Mouse (Mus musculus) MEL (cell line): ENCODE measurements around the gene Pakap. TPM values are rescaled to one million over a fixed set of nuclear protein-coding genes. Genes with fewer than 3 reads are reported as not detected.
A peak's percentile ranks its signal among the peaks of the same experiment; 100 is the strongest.

Experiments used
- DNase-seq: peaks from one replicate; pipeline ENCODE4 v3.0.0; 2011; ENCODE audit warnings: low read depth, low spot score
- H3K27ac ChIP-seq: 2 replicates; pipeline ENCODE4 v1.5.1; 2012; ENCODE audit warnings: low read depth, mild to moderate bottlenecking, control low read depth, low read length, moderate library complexity; ENCODE audit not compliant: control insufficient read depth
- H3K27me3 ChIP-seq, 2 experiments: fragments of 150-350 bp in 1 of 2; sonication (generic) in 1 of 2; 2 replicates each; pipeline ENCODE4 v1.6.1; 2012; ENCODE audit warnings: low read length in 2 of 2, mild to moderate bottlenecking in 2 of 2, improper control_type of control experiment in 1 of 2, moderate library complexity in 1 of 2; ENCODE audit not compliant: insufficient read depth in 2 of 2, control insufficient read depth in 1 of 2
- H3K36me3 ChIP-seq, 2 experiments: 2 replicates each; pipeline ENCODE4 v1.6.1; 2012 to 2014; ENCODE audit warnings: low read length in 2 of 2, improper control_type of control experiment in 1 of 2, inconsistent platforms in 1 of 2, mild to moderate bottlenecking in 1 of 2; ENCODE audit not compliant: insufficient read depth in 2 of 2, control insufficient read depth in 1 of 2
- H3K4me1 ChIP-seq, 2 experiments: fragments of 150-350 bp in 1 of 2; sonication (generic) in 1 of 2; 2 replicates each; pipeline ENCODE4 v1.6.1; 2012; ENCODE audit warnings: low read length in 2 of 2, improper control_type of control experiment in 1 of 2, mild to moderate bottlenecking in 1 of 2; ENCODE audit not compliant: insufficient read depth in 2 of 2, control insufficient read depth in 1 of 2
- H3K4me3 ChIP-seq, 2 experiments: fragments of 150-350 bp in 1 of 2; sonication (generic) in 1 of 2; 2 replicates each; pipeline ENCODE4 v1.5.1; 2012; ENCODE audit warnings: low read depth in 2 of 2, low read length in 2 of 2, mild to moderate bottlenecking in 2 of 2, moderate library complexity in 2 of 2, control low read depth in 1 of 2, improper control_type of control experiment in 1 of 2; ENCODE audit not compliant: control insufficient read depth in 1 of 2, insufficient read depth in 1 of 2
- H3K79me2 ChIP-seq: 2 replicates; pipeline ENCODE4 v1.6.1; 2012; ENCODE audit warnings: mild to moderate bottlenecking, low read length, moderate library complexity; ENCODE audit not compliant: control insufficient read depth, poor library complexity, insufficient read depth
- H3K9ac ChIP-seq: 2 replicates; pipeline ENCODE4 v1.6.1; 2012; ENCODE audit warnings: low read depth, mild to moderate bottlenecking, control low read depth, low read length, moderate library complexity; ENCODE audit not compliant: control insufficient read depth, poor library complexity, severe bottlenecking
- H3K9me3 ChIP-seq: fragments of 150-350 bp; sonication (generic); replicated peaks from 2 replicates; pipeline ENCODE4 v1.6.1; 2012; ENCODE audit warnings: mild to moderate bottlenecking, low read length, improper control_type of control experiment, moderate library complexity; ENCODE audit not compliant: insufficient read depth
- CTCF ChIP-seq, 3 experiments: IDR thresholded peaks in 2 of 3; conservative IDR thresholded peaks in 1 of 3; 2 replicates each; pipeline ENCODE4 v1.5.1; 2011 to 2012; ENCODE audit warnings: low read length in 3 of 3, low read depth in 2 of 3, mild to moderate bottlenecking in 2 of 3, improper control_type of control experiment in 1 of 3, inconsistent platforms in 1 of 3, mixed read lengths in 1 of 3, moderate library complexity in 1 of 3; ENCODE audit not compliant: control insufficient read depth in 1 of 3, insufficient read depth in 1 of 3, poor library complexity in 1 of 3, severe bottlenecking in 1 of 3
- ETS1 ChIP-seq: IDR thresholded peaks from 2 replicates; pipeline ENCODE4 v1.6.1; 2012; ENCODE audit warnings: low read depth, mild to moderate bottlenecking, inconsistent platforms, low read length, improper control_type of control experiment, moderate library complexity
- GABPA ChIP-seq: IDR thresholded peaks from 2 replicates; pipeline ENCODE4 v1.6.1; 2012; ENCODE audit warnings: low read depth, mild to moderate bottlenecking, inconsistent platforms, low read length, improper control_type of control experiment, moderate library complexity
- HCFC1 ChIP-seq: IDR thresholded peaks from 2 replicates; pipeline ENCODE4 v1.6.1; 2012; ENCODE audit warnings: low read depth, mild to moderate bottlenecking, inconsistent platforms, low read length, improper control_type of control experiment, moderate library complexity
- JUND ChIP-seq: IDR thresholded peaks from 2 replicates; pipeline ENCODE4 v1.6.1; 2011; ENCODE audit warnings: low read depth, mild to moderate bottlenecking, improper control_type of control experiment, low read length
- MAFK ChIP-seq: IDR thresholded peaks from 2 replicates; pipeline ENCODE4 v1.6.1; 2011; ENCODE audit warnings: low read depth, mild to moderate bottlenecking, low read length, improper control_type of control experiment, borderline replicate concordance
- MAX ChIP-seq: IDR thresholded peaks from 2 replicates; pipeline ENCODE4 v1.6.1; 2011; ENCODE audit warnings: low read length, improper control_type of control experiment
- MEF2A ChIP-seq: IDR thresholded peaks from 2 replicates; pipeline ENCODE4 v1.6.1; 2014; ENCODE audit warnings: low read depth, mild to moderate bottlenecking, inconsistent platforms, low read length, improper control_type of control experiment; ENCODE audit not compliant: poor library complexity, insufficient replicate concordance, severe bottlenecking; ENCODE audit errors: extremely low read depth
- RAD21 ChIP-seq: IDR thresholded peaks from 2 replicates; pipeline ENCODE4 v1.6.1; 2011; ENCODE audit warnings: mild to moderate bottlenecking, low read depth, low read length, improper control_type of control experiment
- SIN3A ChIP-seq: IDR thresholded peaks from 2 replicates; pipeline ENCODE4 v1.6.1; 2012; ENCODE audit warnings: low read length, improper control_type of control experiment, inconsistent platforms
- SMC3 ChIP-seq: IDR thresholded peaks from 2 replicates; pipeline ENCODE4 v1.6.1; 2011; ENCODE audit warnings: low read depth, low read length, improper control_type of control experiment
- TAL1 ChIP-seq: IDR thresholded peaks from 2 replicates; pipeline ENCODE4 v1.6.1; 2012; ENCODE audit warnings: mild to moderate bottlenecking, inconsistent platforms, low read length, moderate library complexity, mixed read lengths
- UBTF ChIP-seq: IDR thresholded peaks from 2 replicates; pipeline ENCODE4 v1.6.1; 2012; ENCODE audit warnings: low read depth, mild to moderate bottlenecking, inconsistent platforms, low read length, improper control_type of control experiment, moderate library complexity, borderline replicate concordance; ENCODE audit not compliant: insufficient read depth
- USF1 ChIP-seq: IDR thresholded peaks from 2 replicates; pipeline ENCODE4 v1.6.1; 2014; ENCODE audit warnings: low read depth, mild to moderate bottlenecking, inconsistent platforms, low read length, improper control_type of control experiment, moderate library complexity
- ZNF384 ChIP-seq: IDR thresholded peaks from 2 replicates; pipeline ENCODE4 v1.6.1; 2012; ENCODE audit warnings: low read depth, mild to moderate bottlenecking, inconsistent platforms, low read length, improper control_type of control experiment
- polyA plus RNA-seq, 2 experiments: library from polyadenylated mRNA; stranded (reverse) in 1 of 2; unstranded in 1 of 2; fragments of >175 nt in 1 of 2; fragments of >200 nt in 1 of 2; gene quantifications; 2 replicates each; pipeline versions ENCODE4 v1.2.1 to v1.2.4; 2012; ENCODE audit warnings: low replicate concordance in 2 of 2, low read depth in 1 of 2; ENCODE audit not compliant: insufficient read length in 2 of 2, insufficient read depth in 1 of 2, missing spikeins in 1 of 2
- total RNA-seq: library from RNA; depleted of rRNA; stranded (reverse); fragments of 300-350 nt; gene quantifications from 2 replicates; pipeline ENCODE4 v1.2.3, GENCODE M21; 2012

The Pakap gene
- total and polyA plus RNA-seq, 3 experiments: not detected

GRCm38 (mm10) chr4:57783853-57784600 lies 216.0 kb downstream of the Pakap start:
- H3K9me3 ChIP-seq: no peaks in the 10 kb centered on the region
- peaks cover 2 to 9% of the 10 kb centered on the region in 2 experiments; a peak in 3 of 4 replicates for H3K4me1 ChIP-seq
- no peak overlapping the region for H3K27ac ChIP-seq
- no peak for TF ChIP-seq USF1
- no peak for TF ChIP-seq GABPA
- TF ChIP-seq MAX: no peak
- no peak for TF ChIP-seq ETS1
- no peak for TF ChIP-seq JUND
- TF ChIP-seq MEF2A: no peak
- TF ChIP-seq TAL1: no peak
- TF ChIP-seq SIN3A: no peak
- no peaks in the 10 kb centered on the region for H3K36me3 ChIP-seq
- DNase-seq: no peak
- H3K27me3 ChIP-seq: no peaks in the 10 kb centered on the region
- no peaks in the 10 kb centered on the region; the same call in 1 of the 2 replicates for H3K79me2 ChIP-seq
- no peak overlapping the region for H3K4me3 ChIP-seq
- no peak overlapping the region for H3K9ac ChIP-seq

GRCm38 (mm10) chr4:57788709-57789108 lies 220.7 kb downstream of the Pakap start:
- H3K36me3 ChIP-seq: peaks cover 0 to 4% of the 10 kb centered on the region in 2 experiments; a peak in 2 of 4 replicates
- no peaks in the 10 kb centered on the region; the same call in 1 of the 2 replicates for H3K79me2 ChIP-seq
- peaks cover 6 to 11% of the 10 kb centered on the region in 2 experiments; a peak in 3 of 4 replicates for H3K4me1 ChIP-seq
- no peak overlapping the region for H3K4me3 ChIP-seq
- no peak for DNase-seq
- H3K9me3 ChIP-seq: no peaks in the 10 kb centered on the region
- H3K27me3 ChIP-seq: no peaks in the 10 kb centered on the region
- no peak overlapping the region for H3K9ac ChIP-seq
- TF ChIP-seq MAX (no peak), ZNF384 (no peak), SMC3 (peak; percentile 49), HCFC1 (no peak), MAFK (no peak), UBTF (no peak), RAD21 (peak; percentile 30), USF1 (no peak), CTCF (IDR thresholded peaks at IDR 0.05 in 2 of 3, conservative IDR thresholded peaks at IDR 0.05 in 1 of 3; ENCODE audit: control insufficient read depth in 1 of 3, insufficient read depth in 1 of 3, low read depth in 2 of 3, low read length in 3 of 3, poor library complexity in 1 of 3, severe bottlenecking in 1 of 3) (peak; percentile 25 to 67 (median 44); a peak in 5 of 6 replicates)
- TF ChIP-seq, all 39 proteins: peak for 3
- no peak overlapping the region for H3K27ac ChIP-seq
